Mouse (Mus musculus): ENCODE data around the gene Tspan9. TPM values are rescaled to one million over a fixed set of nuclear protein-coding genes. Genes with fewer than 3 reads are reported as not detected.

The Tspan9 gene
- polyA plus RNA-seq, 1 experiment = 29.8 TPM

- DNase-seq (ENCODE audit: low read depth in 1 of 2, low spot score in 2 of 2) = no peak
- Histone ChIP-seq H3K4me3 (ENCODE audit: extremely low read depth, insufficient read depth, insufficient read length) (no peak overlapping the region), H3K27me3 (ENCODE audit: control insufficient read depth, insufficient read depth, low read length) (no peaks in the 10 kb centered on the region), H3K36me3 (ENCODE audit: control insufficient read depth, insufficient read depth, low read length) (no peaks in the 10 kb centered on the region), H3K27ac (ENCODE audit: insufficient read depth, low read length) (no peak overlapping the region), H3K4me1 (ENCODE audit: control insufficient read depth, insufficient read depth, insufficient read length) (no peaks in the 10 kb centered on the region)
- WGBS = 88% methylated on average over 9 of the region's 9 CpGs
- no peak for TF ChIP-seq CTCF (IDR thresholded peaks at IDR 0.05; ENCODE audit: extremely low read depth, insufficient read depth, insufficient read length, insufficient replicate concordance)
- no peak for TF ChIP-seq POLR2A (IDR thresholded peaks at IDR 0.05; ENCODE audit: low read depth, low read length)
These were observed 63.7 kb downstream of the Tspan9 start for GRCm38 (mm10) chr6:128079576-128080224.

GRCm38 (mm10) chr6:128078508-128078907 lies 64.9 kb downstream of the Tspan9 start:
- Histone ChIP-seq H3K36me3 (ENCODE audit: control insufficient read depth, insufficient read depth, low read length) (no peaks in the 10 kb centered on the region), H3K27ac (ENCODE audit: insufficient read depth, low read length) (no peak overlapping the region), H3K27me3 (ENCODE audit: control insufficient read depth, insufficient read depth, low read length) (no peaks in the 10 kb centered on the region), H3K4me3 (ENCODE audit: extremely low read depth, insufficient read depth, insufficient read length) (no peak overlapping the region), H3K4me1 (ENCODE audit: control insufficient read depth, insufficient read depth, insufficient read length) (no peaks in the 10 kb centered on the region)
- 88% methylated on average over 4 of the region's 4 CpGs for WGBS
- TF ChIP-seq POLR2A (IDR thresholded peaks at IDR 0.05; ENCODE audit: low read depth, low read length) (no peak), CTCF (IDR thresholded peaks at IDR 0.05; ENCODE audit: extremely low read depth, insufficient read depth, insufficient read length, insufficient replicate concordance) (no peak)
- DNase-seq (ENCODE audit: low read depth in 1 of 2, low spot score in 2 of 2) = no peak

- no peak for DNase-seq (ENCODE audit: low read depth in 1 of 2, low spot score in 2 of 2)
- no peak overlapping the region for H3K4me3 ChIP-seq (ENCODE audit: extremely low read depth, insufficient read depth, insufficient read length)
- no peaks in the 10 kb centered on the region for H3K4me1 ChIP-seq (ENCODE audit: control insufficient read depth, insufficient read depth, insufficient read length)
- no peaks in the 10 kb centered on the region for H3K36me3 ChIP-seq (ENCODE audit: control insufficient read depth, insufficient read depth, low read length)
- H3K27ac ChIP-seq (ENCODE audit: insufficient read depth, low read length) = no peak overlapping the region
- no peak for TF ChIP-seq POLR2A (IDR thresholded peaks at IDR 0.05; ENCODE audit: low read depth, low read length)
- TF ChIP-seq CTCF (IDR thresholded peaks at IDR 0.05; ENCODE audit: extremely low read depth, insufficient read depth, insufficient read length, insufficient replicate concordance) = no peak
- WGBS = 91% methylated on average over 21 of the region's 21 CpGs
- no peaks in the 10 kb centered on the region for H3K27me3 ChIP-seq (ENCODE audit: control insufficient read depth, insufficient read depth, low read length)
These were observed 67.0 kb downstream of the Tspan9 start for GRCm38 (mm10) chr6:128076104-128077020.

- H3K27me3 ChIP-seq (ENCODE audit: control insufficient read depth, insufficient read depth, low read length) = no peaks in the 10 kb centered on the region
- no peaks in the 10 kb centered on the region for H3K4me1 ChIP-seq (ENCODE audit: control insufficient read depth, insufficient read depth, insufficient read length)
- WGBS = 61% methylated on average over 5 of the region's 5 CpGs
- H3K36me3 ChIP-seq (ENCODE audit: control insufficient read depth, insufficient read depth, low read length) = no peaks in the 10 kb centered on the region
- no peak overlapping the region for H3K27ac ChIP-seq (ENCODE audit: insufficient read depth, low read length)
- TF ChIP-seq POLR2A (IDR thresholded peaks at IDR 0.05; ENCODE audit: low read depth, low read length) (no peak), CTCF (IDR thresholded peaks at IDR 0.05; ENCODE audit: extremely low read depth, insufficient read depth, insufficient read length, insufficient replicate concordance) (no peak)
- H3K4me3 ChIP-seq (ENCODE audit: extremely low read depth, insufficient read depth, insufficient read length) = no peak overlapping the region
- no peak for DNase-seq (ENCODE audit: low read depth in 1 of 2, low spot score in 2 of 2)
These were observed 67.9 kb downstream of the Tspan9 start for GRCm38 (mm10) chr6:128075453-128076003.

GRCm38 (mm10) chr6:128070921-128071558 lies 72.4 kb downstream of the Tspan9 start:
- no peaks in the 10 kb centered on the region for H3K36me3 ChIP-seq (ENCODE audit: control insufficient read depth, insufficient read depth, low read length)
- WGBS = 87% methylated on average over 12 of the region's 12 CpGs
- H3K4me1 ChIP-seq (ENCODE audit: control insufficient read depth, insufficient read depth, insufficient read length) = no peaks in the 10 kb centered on the region; the same call in 1 of the 2 replicates
- H3K27ac ChIP-seq (ENCODE audit: insufficient read depth, low read length) = no peak overlapping the region
- H3K4me3 ChIP-seq (ENCODE audit: extremely low read depth, insufficient read depth, insufficient read length) = no peak overlapping the region
- DNase-seq (ENCODE audit: low read depth in 1 of 2, low spot score in 2 of 2) = no peak
- no peaks in the 10 kb centered on the region for H3K27me3 ChIP-seq (ENCODE audit: control insufficient read depth, insufficient read depth, low read length)
- TF ChIP-seq CTCF (IDR thresholded peaks at IDR 0.05; ENCODE audit: extremely low read depth, insufficient read depth, insufficient read length, insufficient replicate concordance) (no peak), POLR2A (IDR thresholded peaks at IDR 0.05; ENCODE audit: low read depth, low read length) (no peak)

GRCm38 (mm10) chr6:128070072-128070872 lies 73.1 kb downstream of the Tspan9 start:
- Histone ChIP-seq H3K36me3 (ENCODE audit: control insufficient read depth, insufficient read depth, low read length) (no peaks in the 10 kb centered on the region), H3K27me3 (ENCODE audit: control insufficient read depth, insufficient read depth, low read length) (no peaks in the 10 kb centered on the region), H3K4me3 (ENCODE audit: extremely low read depth, insufficient read depth, insufficient read length) (no peak overlapping the region), H3K27ac (ENCODE audit: insufficient read depth, low read length) (no peak overlapping the region), H3K4me1 (ENCODE audit: control insufficient read depth, insufficient read depth, insufficient read length) (no peaks in the 10 kb centered on the region; the same call in 1 of the 2 replicates)
- no peak for DNase-seq (ENCODE audit: low read depth in 1 of 2, low spot score in 2 of 2)
- no peak for TF ChIP-seq CTCF (IDR thresholded peaks at IDR 0.05; ENCODE audit: extremely low read depth, insufficient read depth, insufficient read length, insufficient replicate concordance)
- no peak for TF ChIP-seq POLR2A (IDR thresholded peaks at IDR 0.05; ENCODE audit: low read depth, low read length)
- WGBS = 91% methylated on average over 19 of the region's 19 CpGs
